Mouse (Mus musculus) frontal cortex, adult 2 months (tissue): ENCODE measurements around the gene Ccdc9. TPM values are rescaled to one million over a fixed set of nuclear protein-coding genes. Genes with fewer than 3 reads are reported as not detected.
"Not testable (repeated sequence)": the region's sequence is repeated elsewhere in the genome, so short reads cannot be mapped to it uniquely, and the experiment has no call there.

ENCODE experiments used
- DNase-seq, 2 experiments: peaks; one replicate each; pipeline ENCODE4 v3.0.0; 2022; ENCODE audit warnings: low spot score in 1 of 2; ENCODE audit errors: extremely low spot score in 1 of 2
- polyA plus RNA-seq: library from polyadenylated mRNA; depleted of rRNA; stranded (reverse); fragments of >200 nt; gene quantifications from 2 replicates; pipeline ENCODE4 v1.2.3, GENCODE M21; 2012

The Ccdc9 gene
- polyA plus RNA-seq, 1 experiment: 91.4 TPM

DNA sequence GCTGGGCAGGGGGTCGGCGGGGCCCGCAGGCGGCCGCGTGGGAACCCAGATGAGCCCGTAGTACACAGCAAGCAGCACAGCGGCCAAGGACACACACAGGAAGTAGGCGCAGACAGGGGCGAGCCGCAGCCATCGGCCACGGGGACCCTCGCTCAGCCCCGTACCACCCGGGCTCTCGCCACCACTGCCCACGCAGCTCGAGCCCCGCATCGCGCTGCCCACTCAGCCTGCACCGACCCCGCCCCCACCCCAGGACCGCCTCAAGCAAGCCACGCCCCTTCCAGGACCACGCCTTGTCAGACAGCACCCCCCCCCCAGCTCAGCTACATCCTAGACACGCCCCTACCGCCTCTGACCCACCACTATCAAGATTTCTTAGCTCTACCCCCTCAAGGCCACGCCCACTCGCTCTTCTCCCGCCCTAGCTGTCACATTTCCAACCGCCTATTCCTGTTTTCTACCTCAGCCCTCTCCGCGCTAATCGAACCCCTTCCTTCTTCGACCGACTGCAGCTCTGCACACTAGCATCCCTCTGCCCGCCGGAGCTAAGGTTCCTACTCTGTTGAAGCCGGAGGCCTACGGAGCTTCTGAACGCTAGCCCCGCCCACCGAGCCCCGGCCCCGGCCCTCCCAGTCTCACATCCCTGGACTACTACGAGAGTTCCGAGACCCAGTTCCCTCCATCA lies 13.4 kb downstream of the Ccdc9 start, which contains the start of gene Inafm1:
Gene Inafm1, minus strand, starts transcription at position 537 of the 685 bp plus-strand sequence.
- peak; percentile 73 to 87 for DNase-seq

DNA sequence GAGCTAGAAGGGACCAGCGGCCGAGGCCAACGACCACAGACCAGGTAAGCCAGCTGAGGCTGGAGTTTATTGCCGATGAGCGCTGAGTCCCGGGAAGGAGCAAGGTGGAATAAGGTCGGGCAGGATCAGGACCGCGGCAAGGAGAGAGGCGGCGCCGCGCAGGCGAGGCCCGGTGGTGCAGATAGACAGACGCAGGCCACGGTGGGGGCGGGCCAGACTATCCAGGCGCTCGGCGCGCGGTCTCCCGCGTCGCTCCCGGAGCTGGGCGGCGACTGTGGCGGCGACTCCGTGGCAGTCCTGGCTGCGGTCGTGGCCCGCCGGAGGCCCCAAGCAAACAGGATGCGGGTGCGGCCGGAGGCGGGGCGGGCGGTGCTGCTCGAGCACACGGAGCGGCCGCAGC lies 13.9 kb downstream of the Ccdc9 start:
- DNase-seq: peak in 1 of 2 experiments; percentile 72

DNA sequence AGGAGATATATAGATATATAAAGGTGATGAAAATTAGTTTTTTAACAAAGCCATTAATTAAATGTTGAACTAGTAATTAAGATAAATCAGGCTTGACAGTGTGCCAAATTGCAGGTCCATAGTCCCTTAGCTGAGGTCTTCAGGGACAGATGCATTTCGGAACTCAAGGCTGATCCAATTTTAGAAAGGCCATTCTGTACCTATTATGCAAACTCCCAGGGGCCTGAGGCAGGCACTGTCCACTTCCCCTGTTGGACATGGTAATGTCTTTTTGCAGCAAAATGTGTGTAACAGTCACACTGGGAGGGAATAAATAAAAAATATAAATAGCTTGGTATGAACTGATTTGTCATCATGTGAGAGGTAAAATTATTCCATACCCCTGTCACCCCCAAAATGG lies 15.5 kb downstream of the Ccdc9 start:
- no peak for DNase-seq

DNA sequence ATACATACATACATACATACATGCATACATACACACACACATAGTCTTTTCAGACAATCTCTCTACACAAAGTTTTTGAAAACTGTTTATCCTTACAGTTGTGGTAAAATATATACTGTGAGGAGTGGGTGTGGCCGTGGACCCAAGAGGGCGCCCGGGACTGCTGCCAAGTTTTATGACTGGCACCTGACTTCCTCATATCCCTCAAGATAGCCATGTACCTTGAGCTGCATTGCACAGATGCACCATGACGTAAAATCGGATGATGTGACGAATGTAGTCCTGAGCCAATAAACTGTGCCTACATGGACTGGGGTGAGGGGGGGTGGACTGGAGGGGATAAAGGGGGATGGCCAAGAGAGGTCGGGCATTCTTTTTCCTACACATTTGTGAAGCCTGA lies 20.0 kb downstream of the Ccdc9 start:
- DNase-seq: not testable (repeated sequence)

DNA sequence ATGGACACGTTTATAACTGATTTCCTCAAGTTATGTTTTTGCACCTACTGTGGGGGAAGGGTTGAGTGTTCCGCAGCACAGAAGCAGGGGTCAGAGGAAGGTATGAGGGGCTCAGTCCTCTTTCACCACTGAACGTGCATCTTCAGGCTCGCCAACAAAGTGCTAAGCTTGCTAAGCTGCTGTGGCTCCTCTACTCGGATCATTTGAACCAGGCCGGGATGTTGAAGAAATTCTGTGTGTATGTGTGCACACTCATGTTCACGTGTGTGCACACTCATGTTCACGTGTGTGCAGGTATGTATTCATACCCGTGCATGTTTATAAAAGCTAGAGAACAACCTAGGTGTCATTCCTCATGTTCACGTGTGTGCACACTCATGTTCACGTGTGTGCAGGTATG lies 20.7 kb downstream of the Ccdc9 start:
- no peak for DNase-seq

DNA sequence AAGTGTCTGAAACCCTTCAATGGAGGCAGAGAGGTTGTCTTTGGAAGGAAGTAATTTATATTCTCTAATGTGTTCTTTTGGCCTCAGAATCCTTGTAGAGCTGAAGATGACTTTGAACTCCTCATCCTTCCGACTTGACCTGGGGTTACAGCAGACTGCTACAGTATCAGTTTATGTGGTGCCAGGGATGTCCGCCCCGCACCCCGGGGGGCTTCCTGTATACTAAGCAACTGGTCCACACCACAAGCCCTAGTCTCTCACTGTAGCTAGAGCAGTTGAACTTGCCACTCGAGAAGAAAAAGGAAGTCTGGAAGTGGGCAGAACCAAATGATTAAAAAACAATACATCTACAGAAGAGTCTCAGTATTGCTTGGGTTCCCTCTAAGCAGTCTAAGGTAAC lies 22.8 kb downstream of the Ccdc9 start:
- no peak for DNase-seq

DNA sequence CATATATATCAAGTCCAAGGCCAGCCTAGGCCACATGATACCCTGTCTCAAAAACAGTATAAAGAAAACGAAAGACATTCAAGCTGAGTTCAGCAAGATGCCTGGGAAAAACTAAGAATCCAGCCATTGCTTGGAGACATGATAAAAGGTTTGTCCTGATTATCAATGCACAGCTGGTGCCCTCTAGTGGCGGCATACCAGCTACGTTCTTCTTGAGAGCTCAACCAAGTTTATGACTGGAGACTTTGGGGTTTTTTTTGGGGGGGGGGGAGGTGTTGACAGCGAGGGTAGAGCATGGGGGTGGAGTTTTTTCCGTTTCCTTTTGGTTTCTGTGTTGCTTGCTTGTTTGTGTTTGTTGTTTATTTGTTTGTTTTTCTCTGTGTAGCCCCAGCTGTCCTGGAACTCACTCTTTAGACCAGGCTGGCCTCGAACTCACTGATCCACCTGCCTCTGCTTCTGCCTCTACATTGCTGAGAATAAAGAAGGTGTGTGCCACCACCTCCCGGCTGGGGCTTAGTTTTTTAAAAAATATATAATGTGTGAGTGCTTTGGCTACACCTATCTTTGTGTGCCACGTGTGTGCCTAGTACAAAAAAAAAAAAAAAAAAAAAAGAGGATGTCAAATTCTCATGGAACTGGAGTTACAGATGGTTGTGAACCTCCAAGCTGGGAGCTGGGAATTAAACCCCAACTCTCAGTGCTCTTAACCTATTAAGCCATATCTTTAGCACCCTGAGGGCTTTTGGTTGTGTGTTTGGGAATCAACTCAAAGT lies 23.4 kb downstream of the Ccdc9 start:
- peak in 1 of 2 experiments; percentile 90 for DNase-seq

DNA sequence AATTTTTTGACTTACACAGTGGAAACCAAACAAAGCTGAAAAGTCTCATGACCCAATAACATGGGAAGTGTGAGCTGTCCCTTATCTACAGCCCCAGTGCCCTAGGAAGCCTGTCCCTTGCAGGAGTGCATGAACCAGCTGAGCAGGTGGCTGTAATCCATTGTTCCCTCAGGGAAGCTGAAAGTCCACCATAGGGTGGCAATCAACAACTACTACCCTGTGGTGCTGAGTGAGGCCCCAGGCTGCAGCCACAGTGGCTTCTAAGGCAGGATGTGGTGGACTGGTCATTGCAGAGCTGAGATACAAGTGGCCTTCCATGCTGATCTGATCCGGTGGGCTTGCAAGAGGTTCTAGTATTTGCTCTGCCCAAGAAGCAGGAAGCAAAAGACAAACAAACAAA lies 25.5 kb downstream of the Ccdc9 start:
- no peak for DNase-seq

DNA sequence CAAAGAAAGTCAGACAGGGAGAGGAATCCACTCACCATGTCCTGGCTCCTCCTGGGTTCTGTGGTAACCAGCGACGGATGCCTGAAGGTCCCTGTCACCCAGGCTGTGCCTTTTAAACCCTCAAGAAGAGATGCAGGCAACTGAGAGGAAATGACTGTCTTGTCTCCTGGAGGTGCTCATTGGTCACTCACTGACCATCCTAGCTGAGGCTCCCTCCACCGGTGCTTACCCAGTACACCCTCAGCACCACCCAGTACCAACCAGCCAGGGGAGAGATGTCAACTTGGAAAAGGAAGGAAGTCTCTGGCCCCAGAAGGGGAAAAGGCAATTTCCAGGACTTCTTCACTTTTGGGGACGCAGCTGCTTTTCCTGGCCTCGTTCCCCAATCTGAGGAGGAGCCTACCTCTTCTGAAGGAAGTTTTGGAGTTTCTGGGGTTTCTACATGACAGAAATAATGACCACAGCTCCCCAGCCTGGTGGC lies 27.4 kb downstream of the Ccdc9 start, which contains the start of gene C5ar1:
Gene C5ar1, minus strand, starts transcription at position 431 of the 481 bp plus-strand sequence.
- DNase-seq: no peak

DNA sequence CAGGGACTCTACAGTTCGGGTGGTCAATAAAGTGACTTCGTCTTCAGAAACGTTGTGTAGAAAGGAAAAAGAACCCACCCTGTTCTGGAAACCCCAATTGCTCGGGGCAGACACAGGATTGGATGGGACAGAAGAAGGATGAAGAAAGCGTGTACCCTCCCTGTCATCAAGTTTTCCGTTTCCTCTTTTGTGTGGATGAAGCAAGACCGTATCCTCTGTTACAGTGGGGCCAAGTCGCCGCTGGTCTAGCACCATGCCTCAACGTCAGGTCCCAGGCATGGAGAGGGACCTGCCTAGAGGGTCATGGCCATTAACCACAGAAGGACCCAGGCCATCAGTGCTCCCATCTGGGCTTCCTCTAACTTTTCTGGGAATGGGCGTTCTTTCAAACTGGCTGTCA lies 28.8 kb downstream of the Ccdc9 start:
- DNase-seq: no peak

DNA sequence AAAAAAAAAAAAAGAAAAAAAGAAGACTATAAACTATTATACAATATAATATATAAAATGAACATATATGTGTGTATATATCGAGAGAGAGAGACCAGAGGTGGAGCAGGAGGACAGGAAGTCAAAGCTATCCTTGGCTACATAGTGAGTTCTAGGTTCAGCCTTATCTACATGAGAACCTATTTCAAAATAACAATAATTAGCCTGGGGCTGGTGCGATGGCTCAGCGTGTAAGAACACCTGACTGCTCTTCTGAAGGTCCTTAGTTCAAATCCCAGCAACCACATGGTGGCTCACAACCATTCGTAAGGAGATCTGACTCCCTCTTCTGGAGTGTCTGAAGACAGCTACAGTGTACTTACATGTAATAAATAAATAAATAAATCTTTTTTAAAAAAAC lies 30.6 kb downstream of the Ccdc9 start:
- not testable (repeated sequence) for DNase-seq

DNA sequence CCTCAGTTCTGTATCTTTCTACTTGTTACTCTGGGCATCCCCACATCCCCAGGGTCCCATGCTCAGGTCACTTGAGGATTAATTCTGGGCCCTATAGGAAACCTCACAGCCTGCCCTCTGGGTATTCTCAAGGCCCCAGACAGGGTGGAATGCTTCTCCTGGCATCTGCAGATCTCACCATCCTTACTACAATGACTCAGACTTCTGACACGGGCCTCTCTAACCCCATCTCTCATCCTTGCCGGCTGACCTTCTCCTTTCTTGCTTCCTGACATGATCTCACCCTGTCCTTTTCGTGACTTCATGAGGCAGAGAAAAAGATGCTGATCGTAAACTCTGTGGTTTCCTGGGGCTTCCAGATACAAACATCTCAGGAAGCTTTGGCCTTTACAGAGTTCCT lies 32.4 kb downstream of the Ccdc9 start:
- DNase-seq: no peak

DNA sequence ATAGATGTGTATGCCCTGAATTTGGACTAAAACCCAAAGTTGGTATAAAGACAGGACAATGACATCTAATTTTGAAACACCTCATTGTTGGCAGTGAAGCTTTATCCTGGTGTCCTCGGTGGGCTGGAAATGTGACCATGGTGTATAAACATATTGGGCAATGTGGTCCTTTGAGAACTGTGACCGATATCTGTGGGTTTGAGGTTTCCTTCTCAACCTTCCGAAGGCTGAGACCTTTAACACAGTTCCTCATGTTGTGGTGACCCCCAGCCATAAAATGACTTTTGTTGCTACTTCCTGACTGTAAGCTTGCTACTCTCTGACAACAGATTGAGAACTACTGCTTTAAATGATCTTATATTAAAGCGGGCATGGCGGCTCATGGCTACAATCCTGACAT lies 35.9 kb downstream of the Ccdc9 start:
- DNase-seq: no peak

DNA sequence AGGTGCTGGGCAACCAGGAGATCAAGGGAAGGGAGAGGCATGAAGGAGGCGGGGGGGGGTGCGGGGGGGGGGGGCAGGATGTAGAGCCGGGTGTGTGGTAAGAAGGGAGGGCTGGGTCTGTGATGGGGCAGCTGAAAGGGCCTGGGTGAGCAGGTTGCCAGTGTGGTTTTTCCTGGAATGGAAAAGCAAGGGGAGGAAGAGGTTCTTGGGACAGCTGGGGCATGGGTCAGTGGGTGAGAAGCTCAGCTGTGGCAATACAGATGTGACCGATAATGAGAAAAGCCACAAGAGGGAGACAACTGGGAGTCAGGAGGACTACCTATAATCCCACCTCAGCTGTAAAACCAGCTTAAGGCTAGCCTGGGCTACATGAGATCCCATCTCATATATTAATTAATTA lies 40.6 kb downstream of the Ccdc9 start:
- DNase-seq: no peak

DNA sequence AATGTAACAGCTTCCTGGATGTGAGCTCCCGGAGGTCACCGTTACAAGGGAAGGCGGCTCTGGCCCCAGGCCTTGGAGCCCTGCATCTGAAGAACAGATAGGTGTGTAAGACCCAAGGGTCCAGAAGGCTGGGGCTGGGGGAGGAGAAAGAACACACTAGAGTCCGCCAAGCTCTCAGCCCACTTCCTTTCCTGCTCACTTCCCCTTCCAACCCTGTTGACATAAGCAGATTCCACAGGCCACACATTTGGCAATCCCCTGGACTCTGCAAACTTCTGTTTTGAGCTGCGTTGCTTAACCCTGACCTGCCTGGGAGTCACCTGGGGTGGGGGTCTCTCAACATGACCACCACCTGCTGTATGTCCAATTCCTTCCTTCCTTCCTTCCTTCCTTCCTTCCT lies 42.5 kb downstream of the Ccdc9 start, which contains the start of gene C5ar2:
Gene C5ar2, minus strand, starts transcription at position 88 of the 400 bp plus-strand sequence.
- peak in 1 of 2 experiments; percentile 15 for DNase-seq

DNA sequence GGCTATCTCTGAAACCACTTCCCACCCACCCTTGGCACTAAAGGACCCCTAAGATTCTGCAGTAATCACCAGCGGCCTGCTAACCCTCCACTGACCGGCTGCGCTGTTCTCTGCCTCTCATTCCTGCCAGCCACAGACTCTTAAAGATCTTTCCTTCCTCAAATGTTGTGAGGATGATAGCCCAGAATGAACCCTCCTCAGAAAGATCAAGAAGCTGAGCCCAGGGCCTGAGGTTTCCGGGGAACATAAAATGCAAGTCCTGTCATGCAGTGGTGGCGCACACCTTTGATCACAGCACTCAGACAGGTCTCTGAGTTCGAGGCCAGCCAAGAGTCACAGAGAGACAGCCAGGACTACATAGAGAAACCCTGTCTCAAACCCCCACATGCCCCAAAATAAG lies 44.4 kb downstream of the Ccdc9 start:
- no peak for DNase-seq

DNA sequence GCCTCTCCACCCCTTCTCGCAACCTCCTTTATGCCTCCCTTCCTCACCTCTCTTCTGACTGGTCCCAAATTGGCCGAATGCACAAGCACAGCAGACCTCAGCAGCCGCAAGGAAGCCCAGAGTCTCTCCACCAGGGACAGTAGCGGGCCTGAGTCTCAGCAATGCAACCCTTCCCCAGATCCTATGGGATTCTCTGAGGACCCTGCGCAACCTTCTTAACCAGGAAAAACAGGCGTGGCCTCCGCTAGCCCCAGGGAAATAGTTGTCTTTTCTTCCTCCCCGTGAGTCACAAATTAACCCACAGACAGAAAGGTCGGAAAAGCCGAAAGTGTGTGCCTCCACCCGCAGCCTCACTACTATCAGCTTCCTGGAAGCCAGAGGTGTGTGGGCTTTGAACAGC lies 44.8 kb downstream of the Ccdc9 start:
- no peak for DNase-seq

DNA sequence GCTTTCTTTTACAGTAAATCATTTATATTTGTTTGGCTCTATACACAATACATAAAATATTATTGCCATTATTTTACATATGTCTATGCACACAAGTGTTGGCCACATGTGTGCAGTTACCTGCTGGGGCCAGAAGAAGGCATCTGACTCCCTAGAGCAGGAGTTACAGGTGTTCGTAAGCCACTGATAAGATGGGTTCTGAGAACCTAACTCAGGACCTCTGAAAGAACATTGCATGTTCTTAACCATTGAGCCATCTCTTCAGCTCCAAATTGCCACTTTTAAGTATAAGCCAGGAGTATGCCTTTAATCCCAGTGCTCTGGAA lies 45.7 kb downstream of the Ccdc9 start:
- DNase-seq: no peak

DNA sequence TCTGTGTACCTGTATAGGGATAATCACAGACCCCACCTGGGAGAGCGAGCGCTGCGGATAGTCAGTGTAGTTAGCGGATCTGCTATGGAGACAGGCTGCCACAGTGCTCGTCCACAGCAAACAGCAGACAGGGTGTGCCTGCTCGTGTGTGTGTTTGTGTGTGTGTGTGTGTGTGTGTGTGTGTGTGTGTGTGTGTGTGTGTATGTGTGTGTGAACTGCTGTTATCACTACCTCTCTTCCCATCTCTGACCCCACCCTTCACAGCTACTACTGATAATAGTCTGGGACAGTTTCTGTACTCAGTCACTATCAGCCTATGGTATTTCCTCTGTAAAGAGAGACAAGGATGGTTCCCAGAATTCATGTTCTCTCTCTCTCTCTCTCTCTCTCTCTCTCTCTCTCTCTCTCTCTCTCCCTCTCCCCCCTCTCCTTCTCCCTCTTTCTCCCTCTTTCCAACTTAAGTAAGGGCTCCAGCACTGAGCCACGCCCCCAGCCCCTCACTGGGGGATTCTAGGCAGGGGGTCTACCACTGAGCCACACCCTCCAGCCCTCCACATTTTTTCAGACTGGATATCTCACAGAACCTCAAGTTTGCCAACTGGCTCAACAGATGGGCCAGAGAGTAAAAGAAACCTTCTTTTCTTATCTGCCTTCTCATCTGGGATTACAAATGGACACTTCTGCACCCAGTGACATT lies 46.2 kb downstream of the Ccdc9 start:
- no peak for DNase-seq

DNA sequence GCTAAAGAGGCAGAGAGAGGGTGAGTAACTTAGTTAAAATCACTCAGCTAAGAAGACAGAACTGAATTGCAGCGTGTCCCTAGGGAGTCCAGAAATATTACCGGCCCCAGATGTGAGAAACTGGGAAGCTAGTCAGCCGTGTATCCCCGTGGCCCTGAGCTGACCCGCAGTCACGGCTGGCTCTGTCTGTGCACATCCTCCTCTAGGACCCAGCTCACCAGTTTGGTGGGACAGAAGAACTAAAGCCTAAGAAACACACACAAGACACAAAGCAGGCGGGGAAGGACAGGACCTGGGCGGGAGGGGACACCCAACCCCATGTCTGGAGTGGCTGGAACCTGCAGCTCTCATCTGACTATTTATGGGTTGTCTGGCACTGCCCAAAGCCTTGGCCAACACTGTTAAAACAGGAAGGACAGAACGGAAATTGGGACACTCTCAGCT lies 47.0 kb downstream of the Ccdc9 start:
- DNase-seq: no peak

DNA sequence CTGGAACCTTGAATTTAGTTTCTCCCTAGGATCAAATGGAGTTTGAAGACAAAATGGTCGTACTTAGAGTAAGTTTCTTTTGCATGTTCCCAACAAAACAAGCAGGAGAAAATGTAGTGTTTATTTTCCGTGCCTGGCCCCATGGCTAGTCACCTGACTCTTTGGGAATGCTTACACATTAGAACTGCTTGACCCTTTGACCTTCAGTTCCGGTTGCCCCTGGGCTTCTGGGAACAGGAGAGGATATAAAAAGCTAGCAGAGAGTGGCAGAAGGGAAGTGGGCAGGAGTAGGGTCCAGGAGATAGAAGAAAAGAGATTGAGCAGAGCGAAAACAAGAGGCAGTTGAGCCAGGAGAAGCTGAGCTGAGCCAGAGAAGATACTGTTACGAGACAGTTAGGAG lies 56.7 kb downstream of the Ccdc9 start:
- DNase-seq: no peak
